Mouse (Mus musculus) layer of hippocampus, adult 18-20 months (tissue): ENCODE data around the gene Gm11032. TPM values are rescaled to one million over a fixed set of nuclear protein-coding genes. Genes with fewer than 3 reads are reported as not detected.
"Not testable (repeated sequence)": the region's sequence is repeated elsewhere in the genome, so short reads cannot be mapped to it uniquely, and the experiment has no call there.

Experiments used
- DNase-seq, 2 experiments: peaks; one replicate each; pipeline ENCODE4 v3.0.0; 2022; ENCODE audit warnings: low spot score in 2 of 2
- long read RNA-seq: library from polyadenylated mRNA; stranded (forward); transcript quantifications from one replicate; pipeline ENCODE4 v2.0.0, GENCODE M21; 2021
- total RNA-seq, 2 experiments: library from RNA; stranded (reverse); gene quantifications; 2 replicates each; pipeline ENCODE4 v1.2.3; 2021

Gene Gm11032
- not detected for total RNA-seq
- long read RNA-seq = 0 reads

DNA sequence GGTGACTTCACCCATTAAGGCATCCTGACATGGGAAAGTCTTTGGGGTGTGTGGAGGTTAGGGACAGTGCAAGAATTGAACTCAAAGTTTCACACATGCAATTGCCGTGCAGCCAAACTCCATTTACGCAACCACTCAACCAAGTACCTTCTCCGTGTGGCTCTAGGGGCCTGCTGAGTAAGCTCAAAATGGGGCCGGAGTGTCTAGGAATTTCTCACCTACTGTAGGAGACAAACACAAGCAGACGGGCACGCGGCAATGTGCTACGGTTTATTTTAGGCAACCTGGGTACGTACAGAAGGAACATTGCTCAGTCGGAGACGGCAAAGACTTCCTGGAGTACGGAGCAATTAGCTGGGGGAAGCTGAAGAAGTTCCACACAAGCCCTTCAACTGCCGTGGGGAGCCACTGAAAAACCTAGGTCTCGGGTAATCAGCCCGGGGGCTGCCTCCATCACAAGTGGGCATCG, at the start of gene Gm11032:
Gm11032 (plus strand) TSS at position 51 of the 469 bp plus-strand sequence.
- DNase-seq = no peak

- DNase-seq = peak; percentile 8 to 52
These were observed 48.4 kb upstream of the Gm11032 start for GRCm38 (mm10) chr11:4571491-4571901.

DNA sequence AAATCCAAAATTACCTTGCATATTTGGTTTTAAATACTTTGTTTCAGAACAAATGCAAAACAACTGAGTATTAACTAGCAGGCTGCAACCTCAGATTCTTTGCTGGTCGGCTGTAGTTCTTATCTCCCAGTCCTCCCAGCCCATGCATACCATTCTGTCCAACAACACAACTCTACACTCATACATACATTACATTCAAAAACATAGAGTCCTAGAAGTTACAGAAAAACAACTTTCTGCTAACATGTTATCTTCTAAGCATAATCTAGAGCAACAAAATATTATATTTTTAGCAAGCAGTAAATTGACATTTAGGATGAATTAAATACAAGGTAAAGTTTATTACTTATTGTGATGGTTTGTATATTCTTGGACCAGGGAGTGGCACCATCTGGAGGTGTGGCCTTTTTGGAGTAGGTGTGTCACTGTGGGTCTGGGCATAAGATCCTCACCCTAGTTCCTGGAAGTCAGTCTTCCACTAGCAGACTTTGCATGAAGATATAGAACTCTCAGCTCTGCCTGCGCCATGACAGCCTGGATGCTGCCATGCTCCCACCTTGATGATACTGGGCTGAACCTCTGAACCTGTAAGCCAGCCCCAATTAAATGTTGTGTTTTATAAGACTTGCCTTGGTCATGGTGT, 43.7 kb upstream of the Gm11032 start:
- DNase-seq = not testable (repeated sequence)

DNA sequence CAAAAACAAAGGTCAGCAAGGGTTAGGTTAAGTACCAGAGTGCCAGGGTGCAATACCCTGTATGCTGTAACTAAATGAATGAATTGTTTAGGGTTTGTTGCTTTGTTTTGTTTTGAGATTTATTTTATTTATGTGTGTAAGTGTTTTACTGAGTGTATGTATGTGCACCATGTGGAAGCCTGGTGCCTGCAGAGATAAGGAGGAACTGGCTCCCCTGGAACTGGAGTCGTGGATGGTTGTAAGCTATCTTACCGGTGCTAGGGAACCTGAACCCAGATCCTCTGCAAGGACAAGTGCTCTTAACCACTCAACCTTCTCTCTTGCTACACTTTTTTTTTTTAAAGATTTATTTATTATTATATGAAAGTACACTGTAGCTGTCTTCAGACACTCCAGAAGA, 42.8 kb upstream of the Gm11032 start:
- DNase-seq = no peak

- peak; percentile 12 to 55 for DNase-seq
These were observed 41.2 kb upstream of the Gm11032 start for GRCm38 (mm10) chr11:4578682-4579081.

GRCm38 (mm10) chr11:4591811-4592210, 28.1 kb upstream of the Gm11032 start:
- no peak for DNase-seq

DNA sequence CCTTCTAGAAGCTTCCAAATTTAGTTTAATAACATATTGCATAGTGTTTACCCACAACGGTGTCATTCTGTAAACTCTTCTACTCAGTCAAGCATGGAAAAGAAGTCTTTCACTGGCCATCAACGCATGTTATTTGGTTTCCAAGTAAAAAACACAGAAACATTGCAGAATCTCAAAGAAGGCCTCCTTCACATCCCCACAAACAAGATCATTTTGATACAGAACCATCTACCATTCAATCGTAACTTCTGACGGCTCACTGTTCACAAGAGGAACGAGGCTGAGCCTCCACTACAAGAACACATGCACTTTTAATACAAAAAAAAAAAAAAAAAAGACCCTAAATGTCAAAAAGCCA, 26.4 kb upstream of the Gm11032 start:
- no peak for DNase-seq

GRCm38 (mm10) chr11:4593849-4594607, 25.8 kb upstream of the Gm11032 start:
- peak; percentile 7 to 29 for DNase-seq

GRCm38 (mm10) chr11:4594608-4595500, 25.0 kb upstream of the Gm11032 start, which contains the start of gene Mtmr3:
Gene Mtmr3, minus strand, starts transcription at chr11:4594863.
- peak; percentile 85 to 95 for DNase-seq

GRCm38 (mm10) chr11:4598411-4598810, 21.5 kb upstream of the Gm11032 start:
- no peak for DNase-seq

- no peak for DNase-seq
These were observed 20.0 kb upstream of the Gm11032 start for GRCm38 (mm10) chr11:4599916-4600315.

DNA sequence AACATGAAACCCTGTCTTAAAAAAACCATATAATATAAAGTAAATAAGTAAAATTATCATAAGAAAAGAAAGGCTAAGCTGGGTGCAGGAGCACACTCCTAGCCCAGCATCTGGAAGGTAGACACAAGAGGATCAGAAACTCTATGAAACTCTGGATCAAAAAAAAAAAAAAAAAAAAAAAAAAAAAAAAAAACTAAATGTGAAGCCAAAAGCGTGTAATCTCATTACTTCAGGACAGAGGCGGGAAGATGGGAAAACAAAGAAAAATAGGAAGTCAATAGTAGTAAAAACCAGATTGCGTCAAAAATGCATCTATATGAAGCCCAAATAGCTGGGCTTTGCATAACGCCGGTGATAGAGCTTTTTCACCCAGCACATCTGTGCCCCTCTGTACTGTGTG, 18.0 kb upstream of the Gm11032 start:
- DNase-seq = no peak

GRCm38 (mm10) chr11:4602691-4603441, 17.0 kb upstream of the Gm11032 start:
- DNase-seq = no peak

GRCm38 (mm10) chr11:4604441-4604840, 15.4 kb upstream of the Gm11032 start:
- DNase-seq = no peak

DNA sequence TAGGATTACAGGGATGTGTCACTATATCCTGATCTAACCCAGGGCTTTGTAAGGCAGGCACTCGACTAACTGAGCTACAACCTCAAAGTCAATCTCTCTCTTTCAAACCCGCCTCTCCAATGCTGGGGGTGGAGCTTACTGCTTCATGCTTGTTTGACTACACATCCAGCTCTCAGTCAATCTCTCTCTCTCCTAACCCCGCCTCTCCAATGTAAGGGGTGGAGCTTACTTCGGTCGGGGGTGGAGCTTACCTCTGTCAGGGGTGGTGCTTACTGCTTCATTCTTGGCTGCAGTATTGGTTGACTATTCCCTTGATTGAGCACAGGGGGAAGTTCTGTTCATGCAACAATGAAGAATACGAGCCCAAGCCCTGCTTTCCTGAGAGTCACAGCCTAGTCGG, 14.5 kb upstream of the Gm11032 start:
- no peak for DNase-seq

- DNase-seq = no peak
These were observed 13.3 kb upstream of the Gm11032 start for GRCm38 (mm10) chr11:4606541-4606940.

- no peak for DNase-seq
These were observed 8.0 kb upstream of the Gm11032 start for GRCm38 (mm10) chr11:4611904-4612303.

DNA sequence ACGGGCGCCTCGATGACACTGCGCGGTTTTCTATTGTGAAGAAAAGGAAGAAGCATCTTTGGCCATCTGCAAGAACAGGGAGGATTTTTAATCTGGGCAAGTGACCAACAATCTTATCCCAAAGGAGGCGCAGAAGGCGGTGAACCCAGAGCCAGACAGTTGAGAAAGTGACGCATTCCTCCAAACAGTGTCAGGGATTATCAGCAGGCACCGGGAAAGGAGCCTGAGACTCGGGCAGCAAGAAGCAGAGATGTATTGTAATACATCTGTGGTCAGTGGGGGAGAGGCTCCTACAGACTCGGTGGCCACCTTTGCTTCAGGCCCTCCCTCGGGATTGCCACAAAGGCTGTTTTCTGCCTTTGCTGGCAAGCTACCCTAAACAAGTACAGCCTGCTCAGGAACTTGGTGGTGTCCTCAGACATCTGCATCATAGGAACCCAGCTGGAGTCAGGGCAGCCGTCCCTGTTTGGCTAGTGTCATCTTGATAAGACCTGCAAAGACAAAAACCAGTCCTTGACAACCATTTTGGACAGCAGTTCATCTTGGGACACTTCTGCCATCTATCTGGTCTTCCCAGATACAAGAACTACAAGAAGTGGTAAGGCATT, 738 bp downstream of the Gm11032 start:
- DNase-seq = no peak

- no peak for DNase-seq
These were observed 2.0 kb downstream of the Gm11032 start for GRCm38 (mm10) chr11:4621866-4622265.

DNA sequence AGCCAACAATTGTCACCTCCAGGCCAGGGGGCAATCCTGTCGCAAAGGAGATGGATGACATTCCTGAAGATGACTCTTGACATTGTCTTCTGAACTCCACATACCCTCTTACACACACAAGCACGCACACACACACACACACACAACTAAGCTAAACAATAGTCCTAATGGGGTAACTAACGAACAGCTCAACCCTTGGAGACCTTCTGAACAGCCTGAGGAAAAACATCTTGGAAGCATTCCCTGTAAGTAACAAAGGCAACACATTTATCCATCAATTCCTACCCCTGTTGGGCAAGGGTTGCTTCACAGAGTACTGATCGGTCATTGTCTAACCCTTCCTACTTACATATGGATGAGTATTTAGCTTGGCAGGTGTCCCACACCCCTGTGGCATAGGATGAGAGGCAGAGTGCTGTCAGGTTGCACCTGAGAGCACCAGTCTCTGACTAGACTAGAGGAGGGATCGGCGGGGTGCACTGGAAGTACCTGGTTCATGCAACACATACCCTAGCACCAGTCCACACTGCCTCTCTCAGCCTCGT, 2.6 kb downstream of the Gm11032 start:
- no peak for DNase-seq
